Mouse (Mus musculus): ENCODE results near the gene Wasf2. TPM values are rescaled to one million over a fixed set of nuclear protein-coding genes. Genes with fewer than 3 reads are reported as not detected.
"Not testable (repeated sequence)": the region's sequence is repeated elsewhere in the genome, so short reads cannot be mapped to it uniquely, and the experiment has no call there.

The Wasf2 gene
- total RNA-seq, 2 experiments from 2014 or later: 37.3 to 109 TPM

DNA sequence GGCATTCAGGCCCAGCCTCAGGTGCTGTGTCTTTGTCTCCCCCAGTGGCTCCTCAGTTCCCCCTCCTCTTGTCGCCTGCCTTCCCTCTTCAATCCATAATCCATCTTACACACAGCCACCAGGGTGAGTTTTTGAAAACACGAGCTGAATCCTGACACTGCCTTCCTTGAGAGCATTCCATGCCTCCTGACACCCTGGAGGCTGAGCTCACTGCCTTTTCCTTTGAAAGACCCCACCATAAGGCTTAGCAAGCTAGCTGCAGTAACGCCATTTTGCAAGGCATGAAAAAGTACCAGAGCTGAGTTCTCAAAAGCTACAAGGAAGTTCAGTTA lies 34.6 kb upstream of the Wasf2 start:
- not testable (repeated sequence) for ATAC-seq (replicated peaks; ENCODE audit: poor library complexity, severe bottlenecking)

DNA sequence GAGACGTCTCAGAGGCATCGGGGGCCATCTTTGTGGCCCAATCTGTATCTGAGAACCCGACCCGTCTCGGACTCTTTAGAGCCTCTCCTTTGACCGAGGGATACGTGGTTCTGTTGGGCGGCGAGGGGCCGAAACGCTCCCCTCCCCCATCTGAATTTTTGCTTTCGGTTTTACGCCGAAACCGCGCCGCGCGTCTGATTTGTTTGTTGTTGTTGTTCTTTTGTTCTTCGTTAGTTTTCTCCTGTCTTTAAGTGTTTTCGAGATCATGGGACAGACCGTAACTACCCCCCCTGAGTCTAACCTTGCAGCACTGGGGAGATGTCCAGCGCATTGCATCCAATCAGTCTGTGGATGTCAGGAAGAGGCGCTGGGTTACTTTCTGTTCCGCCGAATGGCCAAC lies 33.6 kb upstream of the Wasf2 start:
- not testable (repeated sequence) for ATAC-seq (replicated peaks; ENCODE audit: poor library complexity, severe bottlenecking)

DNA sequence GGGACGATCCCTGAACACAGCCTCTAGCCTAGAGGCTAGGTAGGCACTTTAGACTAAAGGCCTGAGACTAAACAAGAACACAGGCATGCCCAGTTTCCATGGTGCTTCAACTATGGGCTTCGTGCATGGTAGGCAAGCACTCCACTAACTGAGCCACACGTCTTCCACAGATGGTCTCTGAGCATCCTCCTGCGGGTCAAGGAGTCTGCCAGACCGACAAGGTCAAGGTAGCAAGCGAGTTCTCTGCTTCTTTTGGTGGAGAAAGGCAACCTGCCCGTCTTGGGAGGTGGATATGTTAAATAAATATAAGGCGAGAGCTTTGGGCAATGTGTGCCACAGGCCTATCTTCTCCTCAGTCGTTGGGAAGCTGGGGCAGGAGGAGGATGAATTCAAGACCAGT lies 28.6 kb upstream of the Wasf2 start:
- ATAC-seq (replicated peaks; ENCODE audit: poor library complexity, severe bottlenecking): no peak

DNA sequence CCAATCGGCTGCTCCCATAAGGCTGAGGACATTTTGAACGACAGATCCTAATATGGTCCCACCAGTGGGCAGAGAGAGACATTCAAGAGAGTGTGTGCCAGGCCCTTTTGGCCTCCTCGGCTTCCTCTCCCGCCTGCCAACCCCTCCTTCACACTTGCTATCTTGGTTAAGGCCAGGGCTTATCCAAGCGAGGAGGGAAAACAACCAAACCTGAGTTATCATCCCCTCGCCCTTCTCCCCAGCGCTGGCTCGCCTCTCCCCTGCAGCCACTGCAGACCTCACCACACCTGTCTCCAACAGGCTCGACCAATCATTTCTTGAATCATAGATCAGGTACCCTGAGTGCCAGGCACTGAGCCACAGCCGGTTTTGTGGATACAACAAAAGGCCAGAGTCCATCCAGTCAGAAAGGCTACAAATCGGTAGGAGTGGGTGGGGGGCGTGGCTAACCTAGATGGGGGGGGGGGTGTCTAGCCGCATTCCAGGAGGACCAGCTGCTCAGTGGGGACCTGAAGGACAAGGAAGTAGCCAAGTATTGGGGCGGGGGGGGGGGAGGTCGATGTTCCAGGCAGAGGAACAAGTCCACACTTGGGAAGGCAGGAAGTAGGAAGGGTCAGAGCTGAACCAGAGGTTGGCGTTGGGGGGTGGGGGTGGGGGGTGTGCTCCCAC lies 26.6 kb upstream of the Wasf2 start:
- no peak for ATAC-seq (replicated peaks; ENCODE audit: poor library complexity, severe bottlenecking)

DNA sequence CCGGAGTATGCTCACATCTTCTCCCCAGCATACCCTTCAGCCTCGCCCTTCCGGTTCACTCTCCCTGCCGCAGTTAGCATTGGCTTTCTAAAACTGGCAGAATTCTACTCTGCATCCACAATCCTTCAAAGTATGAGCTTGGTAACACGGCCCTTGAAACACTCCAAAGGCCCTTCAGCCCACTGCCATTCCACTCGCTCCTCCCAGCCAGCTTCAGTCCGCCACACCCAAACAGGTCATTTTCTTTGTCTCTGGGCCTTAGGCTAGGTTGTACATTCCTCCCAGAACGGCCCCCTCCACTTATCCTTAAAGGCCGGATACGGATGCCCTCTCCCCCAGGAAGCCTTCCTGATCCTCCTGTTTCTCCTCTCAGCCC lies 26.1 kb upstream of the Wasf2 start:
- ATAC-seq (replicated peaks; ENCODE audit: poor library complexity, severe bottlenecking): no peak

DNA sequence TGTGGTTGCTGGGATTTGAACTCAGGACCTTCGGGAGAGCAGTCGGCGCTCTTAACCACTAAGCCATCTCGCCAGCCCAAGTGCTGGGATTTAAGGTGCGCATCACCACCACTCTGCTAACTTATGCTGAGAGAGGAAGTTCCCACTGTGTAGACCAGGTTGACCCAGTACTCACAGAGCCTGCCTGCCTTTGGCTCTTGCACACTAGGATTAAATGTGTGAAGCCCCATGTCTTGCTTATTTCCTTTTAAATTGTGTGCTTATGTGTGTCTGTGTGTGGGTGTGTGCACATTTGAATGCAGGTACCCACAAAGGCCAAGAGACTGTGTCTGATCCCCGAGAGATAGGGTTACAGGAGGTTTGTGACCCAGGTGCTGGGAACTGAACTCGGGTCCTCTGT lies 23.6 kb upstream of the Wasf2 start:
- ATAC-seq (replicated peaks; ENCODE audit: poor library complexity, severe bottlenecking): no peak

DNA sequence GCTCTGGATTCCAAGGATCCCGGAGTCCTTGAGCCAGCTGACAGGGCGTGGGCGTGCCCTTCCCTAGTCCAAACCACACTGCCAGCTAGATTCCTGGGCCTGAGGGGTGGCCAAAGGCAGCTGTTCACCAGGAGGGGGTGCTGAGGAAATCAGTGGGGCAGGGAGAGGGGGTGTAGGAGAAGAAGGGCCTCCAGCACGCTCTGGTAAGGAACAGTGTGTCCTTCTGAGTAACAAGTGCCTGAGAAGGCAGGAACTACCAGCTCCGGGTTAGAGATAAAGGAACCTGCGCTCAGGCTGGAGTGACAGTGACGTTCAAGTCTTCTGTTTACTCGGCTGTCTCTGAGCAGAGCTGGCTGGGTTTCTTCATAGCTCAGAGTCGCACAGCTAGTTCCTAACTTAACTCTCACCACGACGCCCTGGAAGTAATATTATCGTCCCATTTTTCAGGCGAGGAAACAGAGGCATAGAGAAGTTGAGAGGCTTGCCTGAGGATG lies 22.5 kb upstream of the Wasf2 start:
- ATAC-seq (replicated peaks; ENCODE audit: poor library complexity, severe bottlenecking): no peak

DNA sequence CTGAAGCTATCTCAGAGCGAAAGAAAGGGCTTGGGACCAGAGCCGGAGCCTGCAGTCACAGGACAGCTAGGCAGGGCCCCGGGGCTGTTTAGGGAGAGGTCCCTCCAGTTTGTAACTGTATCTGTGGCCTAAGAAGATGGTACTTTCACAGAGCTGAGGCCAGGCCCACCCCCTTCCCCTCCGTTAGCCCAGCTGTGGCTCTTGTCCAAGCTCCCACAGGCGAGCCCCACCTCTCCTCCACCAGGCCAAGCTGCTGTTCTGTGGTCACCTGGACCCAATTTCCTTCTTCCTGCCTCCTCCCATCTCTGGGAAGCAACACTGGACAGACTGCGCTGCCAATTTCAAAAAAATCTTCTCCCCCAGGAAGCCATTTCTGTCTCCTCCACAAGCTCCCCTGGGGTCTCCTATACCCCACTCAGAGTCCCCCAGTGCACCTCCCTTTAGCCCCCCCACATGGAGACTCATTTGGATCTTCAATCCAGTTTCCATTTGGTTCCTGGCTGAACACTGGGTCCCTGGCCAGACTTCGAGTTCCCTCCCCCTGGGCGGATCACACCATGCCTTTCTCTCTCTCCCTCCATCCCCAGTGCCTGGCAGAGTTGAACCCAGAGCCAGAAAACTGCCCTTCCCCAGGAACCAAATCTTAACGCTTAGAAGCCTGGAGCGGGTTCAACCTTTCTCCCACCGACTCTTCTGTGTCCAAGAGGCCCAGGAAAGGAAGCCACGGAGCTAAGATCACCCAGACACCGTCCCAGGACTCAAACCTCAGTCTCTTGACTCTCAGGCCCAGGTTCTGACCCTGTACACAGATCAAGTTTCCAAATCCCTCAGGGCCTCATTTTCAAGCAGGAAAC lies 21.6 kb upstream of the Wasf2 start:
- no peak for ATAC-seq (replicated peaks; ENCODE audit: poor library complexity, severe bottlenecking)

DNA sequence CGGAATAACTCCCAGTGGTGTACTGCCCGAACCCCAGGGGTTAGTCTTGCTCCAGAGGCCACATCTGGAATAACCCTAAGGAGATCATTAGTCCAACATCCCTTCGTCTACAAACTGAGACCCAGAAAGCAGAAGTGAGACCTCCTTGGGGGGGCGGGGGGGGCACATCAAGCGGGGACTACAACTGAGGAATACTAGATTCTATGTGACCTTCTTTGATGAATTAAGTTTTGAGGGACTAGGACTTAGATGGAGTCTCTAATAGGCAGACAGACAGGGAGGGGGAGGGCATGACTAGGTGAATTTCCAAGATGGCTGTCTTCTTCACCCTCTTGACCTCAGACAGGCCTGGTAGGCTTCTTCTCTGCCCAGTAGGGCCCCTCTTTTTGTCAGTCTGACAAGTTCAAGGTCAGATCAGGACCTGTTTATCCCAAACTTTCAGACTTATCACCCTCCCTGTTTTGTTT lies 20.9 kb upstream of the Wasf2 start:
- ATAC-seq (replicated peaks; ENCODE audit: poor library complexity, severe bottlenecking): 0 out of 2 replicates have a peak, but pooled peaks have one; percentile 28

DNA sequence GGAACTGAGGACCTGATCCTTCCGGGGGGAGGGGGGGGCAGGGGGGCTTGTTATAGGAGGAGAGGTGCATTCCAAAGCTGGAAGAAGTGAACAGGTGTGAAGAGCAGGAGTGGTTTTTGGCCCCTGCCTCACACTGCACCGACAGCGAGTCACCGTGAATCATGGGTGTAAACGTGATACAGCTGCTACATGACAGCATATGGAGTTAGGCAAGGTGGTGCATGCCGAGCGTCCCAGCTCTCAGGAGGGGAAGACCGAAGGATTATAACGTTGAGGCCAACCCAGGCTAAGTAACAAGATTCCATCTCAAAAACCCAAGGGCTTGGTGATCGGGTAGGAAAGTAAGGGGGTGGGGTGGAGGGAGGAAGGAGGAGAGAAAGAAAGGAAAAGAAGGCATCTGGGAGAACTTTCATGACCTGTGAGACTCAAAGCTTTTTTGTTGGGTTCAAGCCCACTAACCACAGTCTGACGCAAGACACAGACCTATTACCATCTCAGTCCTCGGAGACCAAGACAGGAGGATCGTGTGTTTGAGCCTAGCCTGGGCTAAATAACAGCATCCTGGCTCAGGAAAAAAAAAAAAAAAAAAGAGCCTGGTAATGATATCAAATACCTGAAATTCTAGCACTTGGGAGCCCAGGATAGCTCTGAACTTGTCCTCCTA lies 18.0 kb upstream of the Wasf2 start:
- ATAC-seq (replicated peaks; ENCODE audit: poor library complexity, severe bottlenecking): no peak

DNA sequence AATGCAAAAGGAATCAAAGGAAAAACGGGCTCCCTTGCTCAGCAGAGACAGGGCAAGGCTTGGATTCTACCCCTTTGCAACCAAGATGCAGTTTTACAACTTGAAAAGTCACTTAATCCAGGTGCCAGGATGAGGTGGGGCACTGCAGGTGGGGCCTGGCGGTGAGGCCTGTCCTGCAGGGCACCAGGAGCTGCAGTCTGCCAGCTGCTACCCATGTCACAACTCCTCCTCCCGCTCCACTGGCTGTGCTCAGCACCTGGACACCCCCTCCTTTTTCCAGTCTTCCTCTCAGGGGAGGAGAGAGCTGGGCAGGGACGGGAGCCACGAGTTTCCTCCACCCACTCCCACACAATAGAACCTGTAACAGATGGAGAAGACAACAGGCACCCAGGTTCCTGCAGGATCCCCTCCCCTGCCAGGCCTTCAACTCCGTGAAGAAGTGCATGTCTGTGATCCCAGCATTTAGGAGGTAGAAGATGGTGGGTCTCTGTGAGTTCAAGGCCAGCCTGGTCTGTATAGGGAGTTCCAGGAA lies 16.9 kb upstream of the Wasf2 start:
- ATAC-seq (replicated peaks; ENCODE audit: poor library complexity, severe bottlenecking): no peak

DNA sequence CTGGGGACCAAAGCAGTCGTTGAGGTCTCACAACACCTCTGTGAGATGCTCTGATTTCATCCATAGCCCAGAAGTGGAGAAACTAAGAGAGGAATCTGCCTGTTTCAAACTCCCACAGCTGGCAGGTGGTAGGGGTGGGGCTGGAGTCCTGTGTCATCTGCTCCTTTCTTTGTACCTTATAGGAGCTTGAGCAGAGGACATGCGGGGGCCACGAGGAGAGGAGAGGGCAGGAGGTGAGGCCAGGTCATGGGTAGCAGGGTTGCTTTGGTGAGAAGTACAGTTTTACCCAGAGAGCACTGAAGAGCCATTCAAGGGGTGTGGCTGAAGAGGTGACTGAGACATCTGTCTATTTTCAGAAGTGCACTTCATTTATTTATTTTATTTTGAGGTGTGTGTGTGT lies 15.5 kb upstream of the Wasf2 start:
- ATAC-seq (replicated peaks; ENCODE audit: poor library complexity, severe bottlenecking): no peak

DNA sequence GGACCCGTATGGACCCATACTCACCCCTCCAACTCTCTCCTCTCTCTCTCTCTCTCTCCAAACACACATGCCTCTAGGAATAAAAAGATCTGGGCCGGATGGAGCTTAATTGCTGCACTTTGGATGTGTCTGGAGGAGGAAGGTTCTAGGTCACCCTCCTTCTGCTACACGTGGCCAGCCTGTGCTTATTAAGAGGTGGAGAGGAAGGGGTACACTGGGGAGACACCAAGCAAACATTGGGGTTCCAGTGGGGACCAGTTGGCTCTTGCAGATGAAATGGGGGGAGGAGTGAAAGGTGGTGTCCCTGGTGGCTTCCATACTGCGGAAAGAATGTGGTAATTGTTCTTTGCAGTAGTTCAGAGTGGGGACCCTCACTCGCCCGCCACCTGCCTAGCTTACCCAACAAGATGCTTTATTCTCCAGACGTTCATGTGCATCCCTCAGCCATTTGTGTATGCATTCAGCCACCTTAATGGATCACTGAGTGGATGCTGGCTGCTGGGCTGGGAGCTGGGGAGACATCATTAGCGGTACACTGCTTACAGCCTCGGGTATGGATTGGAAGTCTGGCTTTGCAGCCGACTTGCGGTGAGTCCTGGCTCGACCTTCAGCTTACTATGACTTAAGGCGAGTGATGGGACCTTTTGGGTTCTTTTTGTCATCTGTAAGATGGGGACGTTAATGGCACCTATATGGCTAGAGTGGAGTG lies 14.4 kb upstream of the Wasf2 start:
- ATAC-seq (replicated peaks; ENCODE audit: poor library complexity, severe bottlenecking): no peak

DNA sequence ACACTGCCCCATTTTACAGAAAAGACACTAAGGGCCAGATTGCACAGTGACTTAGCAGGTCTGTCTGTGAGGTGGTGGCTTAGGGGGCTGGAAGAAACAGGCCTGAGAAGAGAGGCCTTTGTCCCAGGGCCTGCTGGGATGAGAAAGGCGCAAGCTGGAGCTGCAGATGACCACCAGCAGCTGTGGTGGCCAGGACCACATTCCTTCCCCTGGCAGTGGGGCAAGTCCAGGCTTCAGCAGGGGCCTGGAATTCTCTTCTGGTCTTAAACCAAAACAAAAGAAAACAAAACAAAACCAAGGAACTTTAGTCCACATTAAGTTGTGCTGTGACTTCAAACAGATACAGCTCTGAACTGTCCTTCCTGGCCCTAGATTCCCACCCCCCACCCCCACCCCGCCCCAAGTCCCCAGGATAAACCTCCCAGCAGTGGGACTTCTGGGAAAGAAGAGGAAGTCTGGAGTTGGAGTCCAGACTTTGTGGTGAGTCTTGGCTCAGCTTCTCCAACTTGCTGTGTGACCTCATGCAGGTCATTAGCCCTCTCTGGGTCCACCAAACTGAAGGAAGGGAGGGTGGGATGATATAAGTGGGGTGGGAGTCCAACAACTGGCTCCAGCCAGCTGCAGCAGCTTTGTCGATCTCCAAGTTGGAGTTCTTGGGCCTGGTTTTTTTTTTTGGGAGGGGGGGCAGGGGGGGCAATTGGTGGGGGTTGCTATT lies 13.4 kb upstream of the Wasf2 start:
- no peak for ATAC-seq (replicated peaks; ENCODE audit: poor library complexity, severe bottlenecking)

DNA sequence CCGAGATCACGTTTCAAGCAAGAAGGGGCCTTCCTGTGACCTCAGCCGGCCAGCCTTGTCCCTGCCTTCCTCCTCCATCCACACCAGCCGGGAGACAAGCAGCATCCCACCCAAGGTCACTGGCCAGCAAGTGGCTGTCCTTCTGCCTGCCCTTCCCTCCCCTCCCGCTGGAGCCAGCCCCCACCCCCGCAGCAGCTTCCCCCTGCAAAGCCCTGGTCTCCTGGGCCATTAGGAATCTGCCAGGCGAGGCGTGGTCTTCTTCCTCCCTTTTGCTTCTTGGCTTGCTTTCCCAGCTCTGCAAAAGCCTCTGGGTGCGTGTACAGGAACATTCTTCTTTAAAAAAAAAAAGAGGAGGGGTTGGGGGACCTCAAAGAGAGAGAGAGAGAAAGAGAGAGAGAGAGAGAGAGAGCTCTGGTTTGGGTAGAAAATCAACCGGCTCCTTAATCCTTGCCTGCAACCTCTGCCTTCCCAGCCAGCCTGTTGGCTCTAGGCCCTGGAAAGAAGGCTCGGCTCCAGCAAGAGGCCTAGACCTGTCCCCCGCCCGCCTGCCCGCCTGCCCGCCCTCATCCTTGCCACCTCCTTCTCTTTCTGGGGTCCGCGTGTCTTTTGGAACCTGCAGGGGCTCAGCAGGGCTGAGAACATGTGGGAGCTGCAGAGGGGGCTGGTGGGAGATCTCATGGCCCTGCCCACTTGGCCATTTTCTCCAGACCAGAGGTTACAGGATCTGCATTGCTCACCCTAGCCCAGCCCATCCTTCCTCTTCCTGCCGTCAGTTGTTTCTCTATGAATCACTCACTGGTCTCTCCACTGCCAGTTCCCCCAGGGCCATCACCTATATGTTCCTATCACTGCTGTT lies 12.5 kb upstream of the Wasf2 start:
- peak; percentile 92 for ATAC-seq (replicated peaks; ENCODE audit: poor library complexity, severe bottlenecking)

DNA sequence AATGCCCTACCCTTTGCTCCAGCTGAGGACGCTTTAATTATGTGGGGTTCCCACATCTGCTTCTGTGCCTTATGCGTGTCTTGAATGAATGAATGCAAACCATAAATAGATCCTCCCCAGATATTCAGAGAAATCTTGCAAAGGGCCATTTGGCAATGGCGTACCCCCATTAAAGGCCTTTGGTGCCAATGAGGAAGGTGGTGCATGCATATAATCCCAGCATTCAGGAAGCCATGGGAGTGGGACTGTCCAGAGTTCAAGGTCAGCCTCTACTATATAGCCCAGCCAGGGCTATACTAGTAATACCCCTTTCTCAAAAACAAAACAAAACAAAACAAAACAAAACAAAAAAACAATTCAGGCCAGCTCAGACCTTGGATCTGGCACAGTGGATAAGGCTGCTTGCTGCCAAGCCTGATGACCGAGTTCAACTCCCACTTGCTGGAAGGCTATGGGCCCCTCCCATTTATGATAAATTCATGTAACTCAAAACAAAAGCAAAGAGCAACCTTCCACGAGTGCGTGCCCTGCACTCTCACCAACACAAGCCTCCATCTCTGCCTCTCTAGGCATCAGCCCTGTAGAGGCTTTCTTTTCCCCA lies 11.4 kb upstream of the Wasf2 start:
- no peak for ATAC-seq (replicated peaks; ENCODE audit: poor library complexity, severe bottlenecking)

DNA sequence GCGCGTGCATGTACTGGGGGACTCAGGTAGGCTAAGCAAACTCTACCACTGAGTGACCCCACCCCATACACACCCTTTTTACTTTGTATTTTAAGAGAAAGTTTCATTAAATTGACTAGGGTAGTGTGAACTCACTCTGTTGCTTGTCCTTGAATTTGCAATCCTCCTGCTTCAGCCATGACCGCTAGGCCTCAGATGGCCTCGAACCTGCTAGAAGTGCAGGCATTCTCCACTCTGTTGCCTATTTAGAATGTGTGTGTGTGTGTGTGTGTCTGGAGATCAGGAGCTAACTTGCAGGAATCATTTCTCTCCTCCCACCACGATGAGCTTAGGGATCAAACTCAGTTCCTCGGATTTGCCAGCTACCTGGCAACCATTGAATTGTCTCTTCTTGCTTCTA lies 10.7 kb upstream of the Wasf2 start:
- no peak for ATAC-seq (replicated peaks; ENCODE audit: poor library complexity, severe bottlenecking)

DNA sequence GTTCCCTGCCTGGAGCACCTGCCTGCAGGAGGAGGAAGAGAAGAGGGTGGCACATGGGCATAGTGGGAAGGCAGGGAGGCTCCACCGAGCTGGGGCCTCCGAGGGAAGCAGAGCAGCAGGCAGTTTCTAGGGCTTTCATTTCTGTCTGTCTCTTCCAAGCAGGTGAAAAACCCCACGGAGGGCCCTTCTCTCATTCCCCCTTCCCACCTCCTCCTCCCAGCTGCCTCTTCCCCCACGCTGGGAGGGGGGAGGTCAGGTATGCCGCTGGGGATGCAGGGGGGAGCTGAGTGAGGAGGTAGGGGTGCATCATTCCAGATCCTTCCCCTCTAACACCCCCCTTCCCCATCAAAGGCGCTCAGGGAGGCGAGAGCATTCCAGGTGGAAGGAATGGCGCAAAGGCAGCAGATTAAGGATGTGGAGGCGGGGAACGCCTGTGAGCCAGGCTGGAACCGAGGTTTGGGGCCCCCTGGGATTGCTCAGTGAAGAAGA lies 9.4 kb upstream of the Wasf2 start:
- ATAC-seq (replicated peaks; ENCODE audit: poor library complexity, severe bottlenecking): no peak
